Mouse (Mus musculus) myocyte (in vitro differentiated cells): ENCODE measurements around the gene Etfrf1.

Experiments
- CEBPB ChIP-seq: IDR thresholded peaks from 2 replicates; pipeline ENCODE4 v1.6.1; 2011; ENCODE audit warnings: mild to moderate bottlenecking, moderate library complexity; ENCODE audit not compliant: poor library complexity, insufficient read depth, severe bottlenecking
- E2F4 ChIP-seq: IDR thresholded peaks from one replicate; pipeline ENCODE4 v1.6.1; 2011; ENCODE audit warnings: mild to moderate bottlenecking, control low read depth, moderate library complexity; ENCODE audit not compliant: insufficient read depth
- MAX ChIP-seq: IDR thresholded peaks from one replicate; pipeline ENCODE4 v1.6.1; 2011; ENCODE audit warnings: low read depth, mild to moderate bottlenecking, control low read depth
- MYOD1 ChIP-seq, 3 experiments: IDR thresholded peaks; one replicate each; pipeline ENCODE4 v1.6.1; 2011; ENCODE audit warnings: control low read depth in 2 of 3, low read depth in 2 of 3, mild to moderate bottlenecking in 2 of 3, moderate library complexity in 1 of 3; ENCODE audit not compliant: insufficient read length in 2 of 3, control insufficient read depth in 1 of 3
- MYOG ChIP-seq, 3 experiments: IDR thresholded peaks; one replicate each; pipeline ENCODE4 v1.6.1; 2011; ENCODE audit warnings: control low read depth in 2 of 3, low read depth in 2 of 3, mild to moderate bottlenecking in 2 of 3; ENCODE audit not compliant: insufficient read length in 2 of 3, control insufficient read depth in 1 of 3, insufficient read depth in 1 of 3
- POLR2A ChIP-seq: IDR thresholded peaks from one replicate; pipeline ENCODE4 v1.6.1; 2011; ENCODE audit warnings: low read depth, mild to moderate bottlenecking, control low read depth, moderate library complexity; ENCODE audit not compliant: insufficient read length
- POLR2AphosphoS2 ChIP-seq: IDR thresholded peaks from one replicate; pipeline ENCODE4 v1.6.1; 2011; ENCODE audit warnings: low read depth, control low read depth; ENCODE audit not compliant: insufficient read length
- REST ChIP-seq: IDR thresholded peaks from one replicate; pipeline ENCODE4 v1.6.1; 2011; ENCODE audit warnings: mild to moderate bottlenecking, control low read depth, moderate library complexity; ENCODE audit not compliant: insufficient read depth, insufficient read length
- SRF ChIP-seq: IDR thresholded peaks from one replicate; pipeline ENCODE4 v1.6.1; 2011; ENCODE audit warnings: low read depth; ENCODE audit not compliant: control insufficient read depth, insufficient read length
- TCF12 ChIP-seq: IDR thresholded peaks from one replicate; pipeline ENCODE4 v1.6.1; 2011; ENCODE audit warnings: mild to moderate bottlenecking, control low read depth; ENCODE audit not compliant: poor library complexity, insufficient read depth, severe bottlenecking
- TCF3 ChIP-seq: IDR thresholded peaks from one replicate; pipeline ENCODE4 v1.6.1; 2011; ENCODE audit warnings: low read depth, control low read depth; ENCODE audit not compliant: insufficient read length
- USF1 ChIP-seq: IDR thresholded peaks from one replicate; pipeline ENCODE4 v1.6.1; 2011; ENCODE audit warnings: low read depth, mild to moderate bottlenecking, control low read depth, moderate library complexity

DNA sequence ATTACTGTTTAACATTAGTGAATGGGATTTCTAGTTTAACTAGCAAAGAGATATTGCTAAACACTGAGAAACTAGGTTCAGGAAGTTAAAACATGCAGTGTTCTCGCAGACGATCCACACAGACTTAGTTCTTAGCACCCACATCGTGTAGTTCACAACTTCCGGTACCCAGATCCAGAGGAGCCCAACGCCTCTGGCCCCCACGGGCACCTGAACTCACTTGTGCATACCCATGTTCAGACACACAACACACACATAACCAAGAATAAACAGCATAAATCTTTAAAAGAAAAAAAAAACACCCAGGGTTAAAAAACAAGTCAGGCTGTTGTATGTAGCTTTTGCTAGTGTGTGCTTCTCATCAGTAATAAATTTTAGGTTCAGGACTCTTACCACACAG, 6.5 kb upstream of the Etfrf1 start:
- TF ChIP-seq POLR2A (no peak), TCF12 (no peak), USF1 (no peak), POLR2AphosphoS2 (no peak), E2F4 (no peak), MYOD1 (IDR thresholded peaks at IDR 0.05; ENCODE audit: control insufficient read depth in 1 of 3, insufficient read length in 2 of 3, low read depth in 2 of 3) (no peak), MAX (no peak), MYOG (IDR thresholded peaks at IDR 0.05; ENCODE audit: control insufficient read depth in 1 of 3, insufficient read depth in 1 of 3, insufficient read length in 2 of 3, low read depth in 2 of 3) (no peak), CEBPB (no peak), TCF3 (no peak), SRF (no peak), REST (no peak)
